Mouse (Mus musculus): ENCODE measurements at regions not wholly inside any gene's neighbourhood (a gene's known extent, or its start where the extent isn't known, plus 50 kb on each side); places are given as distances from the start of the nearest gene placed in this dataset.

DNA sequence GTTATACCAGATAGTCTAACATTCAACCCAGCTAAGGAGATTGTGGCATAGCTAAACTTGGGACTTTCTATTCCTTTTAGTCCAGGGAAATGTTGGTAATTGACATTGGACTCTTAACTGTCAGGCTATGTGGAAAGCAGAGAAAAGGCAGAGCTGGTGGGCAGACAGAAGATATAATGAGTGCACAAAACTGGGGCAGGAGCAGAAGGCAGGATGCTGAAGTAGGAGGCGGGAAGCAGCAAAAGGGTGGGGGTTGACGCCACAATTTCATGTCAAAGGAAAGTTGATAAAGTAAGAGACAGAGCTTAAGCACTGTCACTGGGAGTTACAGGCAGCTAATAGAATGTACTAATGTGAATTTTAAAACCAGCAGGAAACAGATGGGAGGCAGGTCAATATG lies 232.7 kb downstream of the Tox3 start:
- no peak for TF ChIP-seq CTCF (conservative IDR thresholded peaks at IDR 0.05; ENCODE audit: low read length)
- no peak for TF ChIP-seq POU5F1 (IDR thresholded peaks at IDR 0.05; ENCODE audit: borderline replicate concordance, low read length)
- no peak for TF ChIP-seq NANOG (IDR thresholded peaks at IDR 0.05; ENCODE audit: borderline replicate concordance, low read length)

Data from E14TG2a.4 (cell line).